Mouse (Mus musculus): ENCODE results near the gene Gm10037. TPM values are rescaled to one million over a fixed set of nuclear protein-coding genes. Genes with fewer than 3 reads are reported as not detected.

The Gm10037 gene
- polyA plus RNA-seq, 1 experiment, result not detected

GRCm38 (mm10) chr13:67843775-67844118 is 12.8 kb downstream of the Gm10037 start:
- Histone ChIP-seq H3K4me1 (ENCODE audit: control insufficient read depth, insufficient read depth, low read length) (peaks cover 5% of the 10 kb centered on the region), H3K27ac (ENCODE audit: insufficient read depth, low read depth, low read length) (peak overlapping the region; percentile 14; the same call in 1 of the 2 replicates), H3K4me3 (ENCODE audit: insufficient read depth, low read depth, low read length) (peak overlapping the region; percentile 14; the same call in 1 of the 2 replicates)
- no peak for TF ChIP-seq CTCF (IDR thresholded peaks at IDR 0.05; ENCODE audit: insufficient read depth, low read depth, low read length)
- TF ChIP-seq POLR2A (IDR thresholded peaks at IDR 0.05; ENCODE audit: insufficient read depth, low read depth, low read length), result no peak
- 42% methylated on average over 6 of the region's 6 CpGs for WGBS

DNA sequence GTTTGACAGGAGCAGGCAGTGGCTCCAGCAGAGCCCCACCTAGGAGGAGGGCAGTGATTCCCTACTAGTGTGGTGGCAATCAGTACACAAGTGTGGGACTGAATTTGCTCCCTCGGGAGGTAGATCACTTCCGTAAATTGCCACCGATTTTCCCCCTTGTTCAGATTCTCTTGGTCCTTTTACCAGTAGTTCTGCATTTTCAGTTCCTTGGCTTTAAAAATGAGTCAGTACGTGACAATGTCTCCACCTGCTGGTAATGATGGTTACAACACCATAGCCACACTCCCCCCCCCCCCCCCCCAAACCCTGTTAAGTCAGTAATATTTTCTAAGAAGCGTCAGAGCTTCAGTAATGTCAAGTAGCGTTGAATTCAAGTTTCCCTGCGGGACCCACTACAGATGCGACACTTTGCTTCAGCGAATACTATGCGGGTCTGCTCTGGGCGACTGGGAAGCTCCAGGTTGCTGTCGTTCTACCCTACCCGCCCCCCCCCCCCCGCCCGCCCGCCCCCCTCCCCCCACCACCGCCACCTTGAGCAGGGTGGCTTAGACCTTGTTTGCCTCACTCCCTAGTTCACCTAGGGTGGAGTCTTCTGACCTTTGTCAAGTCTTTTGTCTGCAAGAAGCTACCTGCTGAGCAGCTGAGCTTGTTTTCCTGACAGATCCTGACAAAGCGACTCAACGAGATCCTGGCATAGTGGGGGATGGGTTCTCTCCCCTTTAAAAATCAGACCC is 13.4 kb downstream of the Gm10037 start:
- TF ChIP-seq POLR2A (IDR thresholded peaks at IDR 0.05; ENCODE audit: insufficient read depth, low read depth, low read length) (no peak), CTCF (IDR thresholded peaks at IDR 0.05; ENCODE audit: insufficient read depth, low read depth, low read length) (no peak)
- H3K4me1 ChIP-seq (ENCODE audit: control insufficient read depth, insufficient read depth, low read length), result peaks cover 5% of the 10 kb centered on the region
- peak overlapping the region; percentile 46 for H3K4me3 ChIP-seq (ENCODE audit: insufficient read depth, low read depth, low read length)
- 1% methylated on average over 18 of the region's 19 CpGs for WGBS
- peak overlapping the region; percentile 14; the same call in 1 of the 2 replicates for H3K27ac ChIP-seq (ENCODE audit: insufficient read depth, low read depth, low read length)

- TF ChIP-seq CTCF (IDR thresholded peaks at IDR 0.05; ENCODE audit: insufficient read depth, low read depth, low read length) (no peak), POLR2A (IDR thresholded peaks at IDR 0.05; ENCODE audit: insufficient read depth, low read depth, low read length) (no peak)
- WGBS, result 11% methylated on average over 8 of the region's 8 CpGs
- H3K27ac ChIP-seq (ENCODE audit: insufficient read depth, low read depth, low read length), result no peak overlapping the region
- H3K4me1 ChIP-seq (ENCODE audit: control insufficient read depth, insufficient read depth, low read length), result peaks cover 5% of the 10 kb centered on the region
- peak overlapping the region; percentile 46 for H3K4me3 ChIP-seq (ENCODE audit: insufficient read depth, low read depth, low read length)
These were observed 13.9 kb downstream of the Gm10037 start for GRCm38 (mm10) chr13:67844853-67845194.

DNA sequence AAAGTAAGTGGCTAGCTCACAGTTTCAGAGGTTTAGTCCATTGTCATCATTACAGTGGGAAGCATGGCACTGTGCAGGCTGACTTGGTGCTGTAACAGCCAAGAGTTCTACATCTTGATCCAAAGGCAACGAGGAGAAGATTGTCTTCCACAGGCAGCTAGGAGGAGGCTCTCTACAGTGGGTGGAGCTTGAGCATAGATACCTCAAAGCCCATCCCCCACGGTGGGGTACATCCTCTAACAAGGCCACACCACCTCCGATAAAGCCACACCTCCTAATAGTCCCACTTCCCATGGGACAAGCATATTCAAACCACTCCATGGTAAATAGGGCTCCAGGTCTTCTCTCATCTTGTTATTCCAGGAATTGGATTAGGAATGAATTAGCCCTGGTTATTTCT is 19.5 kb downstream of the Gm10037 start:
- 82% methylated on average over 3 of the region's 3 CpGs for WGBS
- TF ChIP-seq CTCF (IDR thresholded peaks at IDR 0.05; ENCODE audit: insufficient read depth, low read depth, low read length), result no peak
- TF ChIP-seq POLR2A (IDR thresholded peaks at IDR 0.05; ENCODE audit: insufficient read depth, low read depth, low read length), result no peak
- Histone ChIP-seq H3K4me3 (ENCODE audit: insufficient read depth, low read depth, low read length) (no peak overlapping the region), H3K27ac (ENCODE audit: insufficient read depth, low read depth, low read length) (no peak overlapping the region), H3K4me1 (ENCODE audit: control insufficient read depth, insufficient read depth, low read length) (no peaks in the 10 kb centered on the region)

- no peak overlapping the region for H3K27ac ChIP-seq (ENCODE audit: insufficient read depth, low read depth, low read length)
- TF ChIP-seq CTCF (IDR thresholded peaks at IDR 0.05; ENCODE audit: insufficient read depth, low read depth, low read length) (no peak), POLR2A (IDR thresholded peaks at IDR 0.05; ENCODE audit: insufficient read depth, low read depth, low read length) (no peak)
- WGBS, result 84% methylated on average over 6 of the region's 6 CpGs
- H3K4me1 ChIP-seq (ENCODE audit: control insufficient read depth, insufficient read depth, low read length), result no peaks in the 10 kb centered on the region
- no peak overlapping the region for H3K4me3 ChIP-seq (ENCODE audit: insufficient read depth, low read depth, low read length)
These were observed 22.2 kb downstream of the Gm10037 start for GRCm38 (mm10) chr13:67853130-67853529.

- TF ChIP-seq POLR2A (IDR thresholded peaks at IDR 0.05; ENCODE audit: insufficient read depth, low read depth, low read length) (no peak), CTCF (IDR thresholded peaks at IDR 0.05; ENCODE audit: insufficient read depth, low read depth, low read length) (no peak)
- WGBS, result 90% methylated on average over 2 of the region's 2 CpGs
These were observed 23.1 kb downstream of the Gm10037 start for GRCm38 (mm10) chr13:67853983-67854382.

GRCm38 (mm10) chr13:67857317-67857716 is 26.4 kb downstream of the Gm10037 start:
- Histone ChIP-seq H3K4me3 (ENCODE audit: insufficient read depth, low read depth, low read length) (no peak overlapping the region), H3K4me1 (ENCODE audit: control insufficient read depth, insufficient read depth, low read length) (no peaks in the 10 kb centered on the region), H3K27ac (ENCODE audit: insufficient read depth, low read depth, low read length) (no peak overlapping the region)
- TF ChIP-seq CTCF (IDR thresholded peaks at IDR 0.05; ENCODE audit: insufficient read depth, low read depth, low read length) (no peak), POLR2A (IDR thresholded peaks at IDR 0.05; ENCODE audit: insufficient read depth, low read depth, low read length) (no peak)
- 20% methylated on average over 1 of the region's 1 CpGs for WGBS

More at GRCm38 (mm10) chr13:67853983-67854382, 23.1 kb downstream of the Gm10037 start:
- Histone ChIP-seq H3K4me3 (ENCODE audit: insufficient read depth, low read depth, low read length) (no peak overlapping the region), H3K4me1 (ENCODE audit: control insufficient read depth, insufficient read depth, low read length) (no peaks in the 10 kb centered on the region), H3K27ac (ENCODE audit: insufficient read depth, low read depth, low read length) (no peak overlapping the region)

DNA sequence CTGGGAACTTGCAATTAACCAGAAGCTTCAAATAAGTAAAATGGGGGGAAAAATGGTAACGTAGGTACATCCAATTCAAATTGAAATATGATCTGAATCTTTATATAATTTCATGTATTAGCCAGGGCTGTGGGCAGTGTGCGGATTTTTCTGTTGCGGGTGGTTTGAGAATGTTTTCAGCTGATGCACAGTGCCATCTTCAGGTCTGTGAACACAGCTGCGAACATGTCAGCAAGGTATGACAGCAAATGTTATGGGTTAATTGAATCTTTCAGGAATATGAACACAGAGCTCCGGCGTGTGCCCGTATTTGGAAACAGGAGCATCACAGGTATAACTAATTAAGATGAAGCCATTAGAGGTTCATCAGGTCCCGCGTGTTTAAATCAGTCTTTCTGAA is 31.6 kb downstream of the Gm10037 start:
- Histone ChIP-seq H3K4me1 (ENCODE audit: control insufficient read depth, insufficient read depth, low read length) (no peaks in the 10 kb centered on the region), H3K4me3 (ENCODE audit: insufficient read depth, low read depth, low read length) (no peak overlapping the region), H3K27ac (ENCODE audit: insufficient read depth, low read depth, low read length) (no peak overlapping the region)
- 91% methylated on average over 9 of the region's 9 CpGs for WGBS
- TF ChIP-seq CTCF (IDR thresholded peaks at IDR 0.05; ENCODE audit: insufficient read depth, low read depth, low read length) (no peak), POLR2A (IDR thresholded peaks at IDR 0.05; ENCODE audit: insufficient read depth, low read depth, low read length) (no peak)

GRCm38 (mm10) chr13:67863026-67863425 is 32.1 kb downstream of the Gm10037 start, which contains the start of gene BC048507:
TSS of gene BC048507 (plus strand) at chr13:67863326.
- TF ChIP-seq POLR2A (IDR thresholded peaks at IDR 0.05; ENCODE audit: insufficient read depth, low read depth, low read length) (no peak), CTCF (IDR thresholded peaks at IDR 0.05; ENCODE audit: insufficient read depth, low read depth, low read length) (no peak)
- Histone ChIP-seq H3K27ac (ENCODE audit: insufficient read depth, low read depth, low read length) (no peak within 1 kb of the TSS), H3K4me1 (ENCODE audit: control insufficient read depth, insufficient read depth, low read length) (no peaks in the 10 kb centered on the region), H3K4me3 (ENCODE audit: insufficient read depth, low read depth, low read length) (no peak within 1 kb of the TSS)
- WGBS, result 92% methylated on average over 11 of the region's 11 CpGs

Data from olfactory bulb, adult 2 months (tissue).